Mouse (Mus musculus): Measurements from ENCODE around the gene Edem1. TPM values are rescaled to one million over a fixed set of nuclear protein-coding genes. Genes with fewer than 3 reads are reported as not detected.

Gene Edem1
- polyA plus RNA-seq, 1 experiment, result 11.1 TPM

DNA sequence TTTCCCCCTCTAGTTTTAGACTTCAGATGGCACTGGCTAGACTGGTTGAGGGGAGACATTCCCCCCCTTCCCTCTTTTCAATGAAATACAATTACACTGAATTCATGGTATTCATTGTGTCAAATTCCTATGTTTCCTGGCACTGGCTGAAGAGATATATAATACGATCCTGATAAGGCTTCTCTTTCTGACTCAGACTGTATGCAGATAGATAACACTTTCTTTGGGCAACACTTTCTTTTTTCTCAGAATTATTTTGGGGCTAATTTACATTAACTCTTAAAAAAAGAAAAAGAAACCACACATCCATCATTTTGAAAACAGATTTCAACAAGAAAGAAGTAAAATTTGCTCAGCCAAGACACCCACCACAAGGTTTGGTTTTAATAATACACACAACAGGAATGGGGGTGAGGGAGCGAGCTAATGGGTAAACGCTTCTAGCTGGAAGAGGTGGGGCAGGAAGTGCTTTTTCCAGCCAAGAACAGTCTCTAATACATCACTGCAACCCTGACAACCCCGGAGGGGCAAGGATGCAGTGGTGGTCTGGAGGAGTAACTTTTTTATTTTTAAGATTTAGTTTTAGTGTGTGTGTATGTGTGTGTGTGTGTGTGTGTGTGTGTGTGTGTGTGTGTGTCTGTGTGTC is 52.0 kb downstream of the Edem1 start:
- H3K79me3 ChIP-seq (ENCODE audit: low read depth), result no peaks in the 10 kb centered on the region
- H3K36me3 ChIP-seq (ENCODE audit: control insufficient read depth, insufficient read depth), result no peaks in the 10 kb centered on the region
- H3K27me3 ChIP-seq (ENCODE audit: control insufficient read depth, insufficient read depth, insufficient read length), result peaks cover 4% of the 10 kb centered on the region
- H3K79me2 ChIP-seq (ENCODE audit: control insufficient read depth, insufficient read depth), result no peaks in the 10 kb centered on the region
- H3K4me3 ChIP-seq (ENCODE audit: insufficient read depth, poor library complexity, severe bottlenecking), result no peak overlapping the region
- H3ac ChIP-seq (ENCODE audit: control insufficient read depth, insufficient read length, low read depth), result no peak overlapping the region
- TF ChIP-seq CEBPB (IDR thresholded peaks at IDR 0.05; ENCODE audit: low read depth) (no peak), MYOD1 (IDR thresholded peaks at IDR 0.05; ENCODE audit: control insufficient read depth, insufficient read length, low read depth) (no peak), FOSL1 (IDR thresholded peaks at IDR 0.05; ENCODE audit: insufficient read depth, low read length, poor library complexity, severe bottlenecking) (no peak), USF1 (IDR thresholded peaks at IDR 0.05; ENCODE audit: low read depth) (no peak), CTCF (IDR thresholded peaks at IDR 0.05; ENCODE audit: control insufficient read depth, insufficient read depth, insufficient read length) (no peak), MYOG (IDR thresholded peaks at IDR 0.05; ENCODE audit: control insufficient read depth, extremely low read depth, insufficient read length) (no peak), MAX (IDR thresholded peaks at IDR 0.05) (no peak)

DNA sequence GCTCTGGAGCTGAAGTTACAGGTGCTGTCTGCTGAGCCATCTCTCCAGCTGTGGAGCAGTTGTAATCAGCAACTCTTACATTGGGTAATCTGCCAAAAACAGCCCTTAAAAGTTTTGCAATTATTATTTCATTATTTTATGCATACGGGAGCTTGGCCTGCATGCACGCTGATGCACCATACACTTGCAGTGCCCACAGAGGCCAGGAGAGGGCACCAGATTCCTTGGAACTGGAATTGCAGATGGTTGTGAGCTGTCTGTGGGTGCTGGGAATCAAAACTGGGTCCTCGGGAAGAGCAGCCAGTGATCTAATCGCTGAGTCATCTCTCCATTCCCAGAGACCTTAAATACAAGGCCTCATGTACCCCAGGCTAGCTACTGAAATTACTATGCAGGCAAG is 52.6 kb downstream of the Edem1 start:
- no peak overlapping the region for H3K4me3 ChIP-seq (ENCODE audit: insufficient read depth, poor library complexity, severe bottlenecking)
- TF ChIP-seq MAX (IDR thresholded peaks at IDR 0.05) (no peak), MYOD1 (IDR thresholded peaks at IDR 0.05; ENCODE audit: control insufficient read depth, insufficient read length, low read depth) (no peak), USF1 (IDR thresholded peaks at IDR 0.05; ENCODE audit: low read depth) (no peak), FOSL1 (IDR thresholded peaks at IDR 0.05; ENCODE audit: insufficient read depth, low read length, poor library complexity, severe bottlenecking) (no peak), MYOG (IDR thresholded peaks at IDR 0.05; ENCODE audit: control insufficient read depth, extremely low read depth, insufficient read length) (no peak), CTCF (IDR thresholded peaks at IDR 0.05; ENCODE audit: control insufficient read depth, insufficient read depth, insufficient read length) (no peak), CEBPB (IDR thresholded peaks at IDR 0.05; ENCODE audit: low read depth) (no peak)
- no peaks in the 10 kb centered on the region for H3K79me2 ChIP-seq (ENCODE audit: control insufficient read depth, insufficient read depth)
- no peaks in the 10 kb centered on the region for H3K36me3 ChIP-seq (ENCODE audit: control insufficient read depth, insufficient read depth)
- H3K79me3 ChIP-seq (ENCODE audit: low read depth), result no peaks in the 10 kb centered on the region
- H3ac ChIP-seq (ENCODE audit: control insufficient read depth, insufficient read length, low read depth), result no peak overlapping the region
- H3K27me3 ChIP-seq (ENCODE audit: control insufficient read depth, insufficient read depth, insufficient read length), result no peaks in the 10 kb centered on the region

DNA sequence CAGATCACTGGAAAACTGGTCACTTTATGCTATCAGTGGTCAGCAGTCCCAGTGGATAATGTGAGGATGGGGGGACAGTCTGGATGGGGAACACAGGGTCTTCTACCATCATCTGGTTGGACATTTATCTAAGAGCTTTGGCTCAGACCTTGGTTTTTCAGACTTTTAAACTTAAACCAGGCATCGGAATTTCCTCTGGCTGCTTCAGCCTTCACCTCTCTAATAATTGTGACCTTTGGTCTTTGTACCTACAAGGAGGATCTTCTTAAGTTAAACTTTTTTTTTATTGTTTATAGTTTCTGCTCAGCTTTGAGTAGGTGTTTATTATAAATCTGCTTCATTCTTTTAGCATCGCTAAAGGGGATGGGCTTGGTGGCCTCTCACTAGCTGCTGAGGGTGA is 55.4 kb downstream of the Edem1 start:
- Histone ChIP-seq H3K36me3 (ENCODE audit: control insufficient read depth, insufficient read depth) (no peaks in the 10 kb centered on the region), H3K27me3 (ENCODE audit: control insufficient read depth, insufficient read depth, insufficient read length) (no peaks in the 10 kb centered on the region), H3K79me3 (ENCODE audit: low read depth) (no peaks in the 10 kb centered on the region), H3K4me3 (ENCODE audit: insufficient read depth, poor library complexity, severe bottlenecking) (no peak overlapping the region), H3K79me2 (ENCODE audit: control insufficient read depth, insufficient read depth) (no peaks in the 10 kb centered on the region), H3ac (ENCODE audit: control insufficient read depth, insufficient read length, low read depth) (no peak overlapping the region)
- no peak for TF ChIP-seq MYOG (IDR thresholded peaks at IDR 0.05; ENCODE audit: control insufficient read depth, extremely low read depth, insufficient read length)
- TF ChIP-seq CEBPB (IDR thresholded peaks at IDR 0.05; ENCODE audit: low read depth), result no peak
- TF ChIP-seq MAX (IDR thresholded peaks at IDR 0.05), result no peak
- TF ChIP-seq MYOD1 (IDR thresholded peaks at IDR 0.05; ENCODE audit: control insufficient read depth, insufficient read length, low read depth), result no peak
- TF ChIP-seq USF1 (IDR thresholded peaks at IDR 0.05; ENCODE audit: low read depth), result no peak
- no peak for TF ChIP-seq CTCF (IDR thresholded peaks at IDR 0.05; ENCODE audit: control insufficient read depth, insufficient read depth, insufficient read length)
- no peak for TF ChIP-seq FOSL1 (IDR thresholded peaks at IDR 0.05; ENCODE audit: insufficient read depth, low read length, poor library complexity, severe bottlenecking)

DNA sequence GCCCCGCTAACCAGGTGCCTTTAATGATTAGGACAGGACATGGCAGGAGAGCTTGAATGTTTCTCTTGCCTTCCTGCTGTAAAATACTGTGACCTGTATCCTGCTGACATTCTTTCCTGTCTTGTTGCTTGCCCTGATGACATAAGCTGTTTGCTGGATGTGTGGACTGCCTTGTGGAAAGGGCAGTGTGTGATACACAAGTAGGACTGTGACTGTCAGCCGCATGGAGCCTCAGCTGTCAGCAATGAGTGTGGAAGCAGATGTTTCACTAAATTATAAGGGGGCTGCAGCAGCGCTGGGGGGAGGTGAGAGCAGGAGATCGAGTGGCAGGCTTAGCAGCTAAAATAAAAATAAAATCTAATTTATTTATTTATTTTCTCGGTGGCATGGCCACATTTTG is 56.2 kb downstream of the Edem1 start:
- Histone ChIP-seq H3ac (ENCODE audit: control insufficient read depth, insufficient read length, low read depth) (no peak overlapping the region), H3K4me3 (ENCODE audit: insufficient read depth, poor library complexity, severe bottlenecking) (no peak overlapping the region), H3K27me3 (ENCODE audit: control insufficient read depth, insufficient read depth, insufficient read length) (no peaks in the 10 kb centered on the region), H3K36me3 (ENCODE audit: control insufficient read depth, insufficient read depth) (no peaks in the 10 kb centered on the region), H3K79me3 (ENCODE audit: low read depth) (no peaks in the 10 kb centered on the region), H3K79me2 (ENCODE audit: control insufficient read depth, insufficient read depth) (no peaks in the 10 kb centered on the region)
- TF ChIP-seq MYOD1 (IDR thresholded peaks at IDR 0.05; ENCODE audit: control insufficient read depth, insufficient read length, low read depth) (no peak), MYOG (IDR thresholded peaks at IDR 0.05; ENCODE audit: control insufficient read depth, extremely low read depth, insufficient read length) (no peak), USF1 (IDR thresholded peaks at IDR 0.05; ENCODE audit: low read depth) (no peak), CEBPB (IDR thresholded peaks at IDR 0.05; ENCODE audit: low read depth) (no peak), CTCF (IDR thresholded peaks at IDR 0.05; ENCODE audit: control insufficient read depth, insufficient read depth, insufficient read length) (no peak), MAX (IDR thresholded peaks at IDR 0.05) (no peak), FOSL1 (IDR thresholded peaks at IDR 0.05; ENCODE audit: insufficient read depth, low read length, poor library complexity, severe bottlenecking) (no peak)

DNA sequence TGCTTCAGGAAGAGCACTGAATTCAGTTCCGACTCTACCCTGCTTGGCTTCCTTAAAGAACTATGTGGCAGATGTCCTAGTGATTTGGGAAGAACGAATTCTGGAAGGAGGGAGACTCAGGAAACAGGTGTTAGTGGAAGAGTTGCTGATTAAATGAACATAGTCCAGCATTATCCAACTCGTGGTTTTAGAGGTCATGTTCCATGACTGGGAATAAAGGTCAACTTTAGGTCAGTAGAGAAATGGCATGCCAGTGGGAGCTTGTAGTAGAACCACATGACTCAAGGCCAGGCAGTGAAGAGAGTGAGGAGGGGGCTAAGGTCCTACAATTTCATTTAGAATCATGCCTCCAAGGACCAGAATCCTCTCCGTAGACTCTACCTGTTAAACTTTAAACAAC is 57.9 kb downstream of the Edem1 start:
- no peaks in the 10 kb centered on the region for H3K79me3 ChIP-seq (ENCODE audit: low read depth)
- H3K36me3 ChIP-seq (ENCODE audit: control insufficient read depth, insufficient read depth), result no peaks in the 10 kb centered on the region
- H3ac ChIP-seq (ENCODE audit: control insufficient read depth, insufficient read length, low read depth), result no peak overlapping the region
- H3K4me3 ChIP-seq (ENCODE audit: insufficient read depth, poor library complexity, severe bottlenecking), result no peak overlapping the region
- TF ChIP-seq MYOD1 (IDR thresholded peaks at IDR 0.05; ENCODE audit: control insufficient read depth, insufficient read length, low read depth), result no peak
- no peak for TF ChIP-seq MYOG (IDR thresholded peaks at IDR 0.05; ENCODE audit: control insufficient read depth, extremely low read depth, insufficient read length)
- no peak for TF ChIP-seq CTCF (IDR thresholded peaks at IDR 0.05; ENCODE audit: control insufficient read depth, insufficient read depth, insufficient read length)
- TF ChIP-seq CEBPB (IDR thresholded peaks at IDR 0.05; ENCODE audit: low read depth), result no peak
- no peak for TF ChIP-seq MAX (IDR thresholded peaks at IDR 0.05)
- no peak for TF ChIP-seq USF1 (IDR thresholded peaks at IDR 0.05; ENCODE audit: low read depth)
- TF ChIP-seq FOSL1 (IDR thresholded peaks at IDR 0.05; ENCODE audit: insufficient read depth, low read length, poor library complexity, severe bottlenecking), result no peak
- H3K27me3 ChIP-seq (ENCODE audit: control insufficient read depth, insufficient read depth, insufficient read length), result no peaks in the 10 kb centered on the region
- no peaks in the 10 kb centered on the region for H3K79me2 ChIP-seq (ENCODE audit: control insufficient read depth, insufficient read depth)
